Mouse (Mus musculus) E14TG2a.4 (cell line): ENCODE measurements around the gene Ccdc151.

Experiments
- H3K27me3 ChIP-seq: 2 replicates; pipeline ENCODE4 v1.6.1; 2014; ENCODE audit warnings: low read length, control low read depth; ENCODE audit not compliant: insufficient read depth
- H3K36me3 ChIP-seq: 2 replicates; pipeline ENCODE4 v1.6.1; 2014; ENCODE audit warnings: low read length, control low read depth; ENCODE audit not compliant: insufficient read depth
- H3K4me1 ChIP-seq: replicated peaks from 2 replicates; pipeline ENCODE4 v1.6.1; 2014; ENCODE audit warnings: low read depth, low read length, control low read depth
- H3K4me3 ChIP-seq: replicated peaks from 2 replicates; pipeline ENCODE4 v1.5.1; 2014; ENCODE audit warnings: mild to moderate bottlenecking, low read length
- H3K9me3 ChIP-seq: 2 replicates; pipeline ENCODE4 v1.6.1; 2014; ENCODE audit warnings: low read length, control low read depth
- CTCF ChIP-seq: conservative IDR thresholded peaks from 2 replicates; pipeline ENCODE4 v1.5.1; 2014; ENCODE audit warnings: low read length
- NANOG ChIP-seq: IDR thresholded peaks from 2 replicates; pipeline ENCODE4 v1.6.1; 2014; ENCODE audit warnings: borderline replicate concordance, low read length, mixed read lengths
- POU5F1 ChIP-seq: IDR thresholded peaks from 2 replicates; pipeline ENCODE4 v1.6.1; 2014; ENCODE audit warnings: low read length, borderline replicate concordance

Ccdc151 gene

GRCm38 (mm10) chr9:21987592-21988342 is 14.7 kb downstream of the Ccdc151 start:
- H3K27me3 ChIP-seq, result peaks cover 92% of the 10 kb centered on the region
- H3K4me1 ChIP-seq, result peaks cover 53% of the 10 kb centered on the region
- H3K9me3 ChIP-seq, result no peaks in the 10 kb centered on the region
- H3K36me3 ChIP-seq, result no peaks in the 10 kb centered on the region
- TF ChIP-seq NANOG (no peak), CTCF (no peak), POU5F1 (no peak)
- H3K4me3 ChIP-seq, result peak overlapping the region; percentile 71

DNA sequence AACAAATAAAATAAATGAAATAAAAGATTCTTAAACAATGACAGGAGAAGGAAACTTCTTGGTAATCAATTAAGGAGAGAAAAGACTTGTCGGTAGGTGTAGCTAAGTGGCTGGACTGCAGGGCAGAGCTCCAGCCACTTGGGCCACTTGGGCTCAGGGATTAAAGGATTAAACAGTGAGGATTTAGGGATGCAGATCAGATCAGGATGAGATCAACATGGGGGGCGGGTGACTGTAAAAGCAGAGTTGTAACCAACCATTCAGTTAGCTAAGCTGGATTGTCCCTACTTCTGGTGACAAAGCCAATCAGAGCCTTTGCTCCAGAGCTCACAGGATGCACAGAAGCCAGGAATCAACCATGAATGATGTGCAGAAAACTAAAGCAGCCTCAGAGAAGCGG is 18.5 kb downstream of the Ccdc151 start:
- no peaks in the 10 kb centered on the region for H3K36me3 ChIP-seq
- H3K27me3 ChIP-seq, result peaks cover 88% of the 10 kb centered on the region
- no peak overlapping the region for H3K4me3 ChIP-seq
- no peaks in the 10 kb centered on the region for H3K9me3 ChIP-seq
- TF ChIP-seq CTCF (no peak), NANOG (no peak), POU5F1 (no peak)
- H3K4me1 ChIP-seq, result peaks cover 33% of the 10 kb centered on the region

DNA sequence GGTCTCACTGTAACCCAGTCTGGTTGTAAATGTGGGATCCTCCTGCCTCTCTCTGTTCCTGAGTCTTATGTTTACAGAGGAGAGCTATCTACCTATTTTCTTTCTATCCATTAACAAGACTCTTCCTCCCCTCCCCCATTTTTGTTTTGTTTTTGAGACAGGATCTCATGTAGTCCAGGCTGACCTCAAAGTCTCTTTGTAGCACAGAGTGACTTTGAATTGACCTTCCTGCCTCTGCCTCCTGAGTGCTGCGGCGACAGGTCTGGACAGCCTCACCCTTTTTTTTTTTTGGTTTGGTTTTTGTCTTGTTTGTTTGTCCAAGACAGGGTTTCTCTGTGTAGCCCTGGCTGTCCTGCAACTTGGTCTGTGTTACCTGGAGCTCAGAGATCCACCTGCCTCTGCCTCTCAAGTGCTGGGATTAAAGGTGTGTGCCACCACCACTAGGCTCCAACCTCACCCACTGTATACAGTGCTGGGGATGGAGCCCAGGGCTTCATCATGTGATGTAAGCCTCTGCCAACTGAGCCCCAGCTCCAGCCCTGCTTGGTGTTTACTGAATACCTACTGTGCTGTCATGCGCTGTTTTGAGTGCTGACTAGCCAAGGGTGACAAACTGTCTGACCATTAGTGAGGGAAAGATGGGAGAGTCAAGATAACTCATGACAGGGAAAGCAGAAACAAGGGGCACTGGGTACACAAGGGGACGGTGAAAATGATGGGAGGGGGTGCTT is 23.9 kb downstream of the Ccdc151 start:
- Histone ChIP-seq H3K9me3 (no peaks in the 10 kb centered on the region), H3K4me1 (peaks cover 59% of the 10 kb centered on the region), H3K36me3 (no peaks in the 10 kb centered on the region), H3K4me3 (no peak overlapping the region), H3K27me3 (peaks cover 65% of the 10 kb centered on the region)
- TF ChIP-seq CTCF (no peak), NANOG (no peak), POU5F1 (no peak)

DNA sequence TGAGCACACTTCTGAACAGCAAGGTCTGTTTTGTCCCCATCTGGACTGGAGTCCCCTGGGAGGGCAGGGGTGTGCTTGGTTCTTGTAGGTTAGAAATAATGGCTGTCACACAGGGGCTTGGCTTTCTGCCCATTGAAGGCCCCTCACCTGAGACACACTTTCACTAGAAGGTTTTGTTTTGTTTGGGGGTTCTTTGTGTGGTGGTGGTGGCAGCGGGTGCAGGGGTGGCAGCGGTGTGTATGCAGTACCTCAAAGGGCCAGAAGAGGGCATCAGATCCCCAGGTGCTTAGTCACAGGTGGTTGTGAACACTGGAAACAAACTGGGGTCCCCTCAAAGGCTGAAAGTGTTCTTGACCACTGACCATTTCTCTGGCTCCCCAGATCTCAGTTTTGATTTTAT is 24.5 kb downstream of the Ccdc151 start:
- Histone ChIP-seq H3K4me1 (peaks cover 59% of the 10 kb centered on the region), H3K4me3 (no peak overlapping the region), H3K27me3 (peaks cover 60% of the 10 kb centered on the region), H3K9me3 (no peaks in the 10 kb centered on the region), H3K36me3 (no peaks in the 10 kb centered on the region)
- peak; percentile 92 for TF ChIP-seq CTCF
- no peak for TF ChIP-seq NANOG
- TF ChIP-seq POU5F1, result no peak

GRCm38 (mm10) chr9:21977331-21977730 is 25.1 kb downstream of the Ccdc151 start:
- Histone ChIP-seq H3K36me3 (no peaks in the 10 kb centered on the region), H3K4me1 (peaks cover 59% of the 10 kb centered on the region), H3K9me3 (no peaks in the 10 kb centered on the region), H3K4me3 (no peak overlapping the region), H3K27me3 (peaks cover 55% of the 10 kb centered on the region)
- TF ChIP-seq NANOG (no peak), POU5F1 (no peak), CTCF (no peak)

GRCm38 (mm10) chr9:21976626-21977175 is 25.7 kb downstream of the Ccdc151 start:
- TF ChIP-seq NANOG, result no peak
- no peak for TF ChIP-seq CTCF
- TF ChIP-seq POU5F1, result no peak
- Histone ChIP-seq H3K9me3 (no peaks in the 10 kb centered on the region), H3K4me1 (peaks cover 58% of the 10 kb centered on the region), H3K27me3 (peaks cover 54% of the 10 kb centered on the region), H3K4me3 (0 out of 2 replicates have a peak overlapping the region, but pooled peaks have one; percentile 20), H3K36me3 (no peaks in the 10 kb centered on the region)

DNA sequence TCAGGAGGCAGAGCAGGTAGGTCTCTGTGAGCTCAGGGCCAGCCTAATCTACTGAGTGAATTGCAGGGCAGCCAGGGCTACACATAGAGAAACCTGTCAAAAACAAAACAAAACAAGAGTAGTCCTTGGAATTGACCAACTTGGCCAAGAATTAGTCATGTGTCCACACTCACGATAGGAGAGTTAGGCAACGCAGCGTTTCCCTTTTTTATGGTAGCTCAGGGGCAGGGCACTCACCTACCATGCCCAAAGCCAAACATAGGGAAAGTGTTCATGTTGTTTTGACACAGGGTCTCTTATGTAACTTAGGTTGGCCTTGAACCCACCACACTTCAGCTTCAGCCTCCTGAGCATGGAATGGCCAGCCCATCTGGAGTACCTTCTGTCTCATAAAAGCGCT is 33.1 kb downstream of the Ccdc151 start:
- peaks cover 19% of the 10 kb centered on the region for H3K4me1 ChIP-seq
- no peaks in the 10 kb centered on the region for H3K36me3 ChIP-seq
- H3K27me3 ChIP-seq, result peaks cover 42% of the 10 kb centered on the region
- no peak overlapping the region for H3K4me3 ChIP-seq
- no peak for TF ChIP-seq NANOG
- no peak for TF ChIP-seq CTCF
- TF ChIP-seq POU5F1, result no peak
- no peaks in the 10 kb centered on the region for H3K9me3 ChIP-seq

- no peak for TF ChIP-seq NANOG
- no peak for TF ChIP-seq POU5F1
- no peak for TF ChIP-seq CTCF
Observed at GRCm38 (mm10) chr9:21968883-21969282, 33.6 kb downstream of the Ccdc151 start.

GRCm38 (mm10) chr9:21963417-21963816 is 39.0 kb downstream of the Ccdc151 start, which contains the start of gene Epor:
Gene Epor (minus strand): TSS chr9:21963506.
- H3K27me3 ChIP-seq, result peaks cover 66% of the 10 kb centered on the region
- peaks cover 13% of the 10 kb centered on the region for H3K36me3 ChIP-seq
- H3K4me3 ChIP-seq, result peak within 1 kb of the TSS; percentile 74
- no peak for TF ChIP-seq CTCF
- TF ChIP-seq POU5F1, result no peak
- no peak for TF ChIP-seq NANOG
- no peaks in the 10 kb centered on the region for H3K9me3 ChIP-seq
- H3K4me1 ChIP-seq, result peaks cover 47% of the 10 kb centered on the region

More at GRCm38 (mm10) chr9:21968883-21969282, 33.6 kb downstream of the Ccdc151 start:
- H3K36me3 ChIP-seq, result no peaks in the 10 kb centered on the region
- H3K27me3 ChIP-seq, result peaks cover 45% of the 10 kb centered on the region
- H3K9me3 ChIP-seq, result no peaks in the 10 kb centered on the region
- peaks cover 14% of the 10 kb centered on the region for H3K4me1 ChIP-seq
- H3K4me3 ChIP-seq, result no peak overlapping the region
